Mouse (Mus musculus) spleen, adult 2 months (tissue): ENCODE results near the gene Adcy10. TPM values are rescaled to one million over a fixed set of nuclear protein-coding genes. Genes with fewer than 3 reads are reported as not detected.

Experiments
- DNase-seq, 2 experiments: peaks; one replicate each; pipeline versions ENCODE4 v3.0.0 to v3.0.0-alpha.2; 2012 to 2021; ENCODE audit warnings: low spot score in 2 of 2, low read depth in 1 of 2
- H3K27ac ChIP-seq: fragments of 200-500 bp; 2 replicates; pipeline ENCODE4 v1.5.1; 2012; ENCODE audit warnings: low read length, inconsistent platforms; ENCODE audit not compliant: insufficient read depth
- H3K27me3 ChIP-seq: fragments of 200-500 bp; 2 replicates; pipeline ENCODE4 v1.6.1; 2012; ENCODE audit warnings: mild to moderate bottlenecking, moderate library complexity, low read length, inconsistent platforms; ENCODE audit not compliant: control insufficient read depth, insufficient read depth
- H3K36me3 ChIP-seq: fragments of 200-500 bp; 2 replicates; pipeline ENCODE4 v1.6.1; 2012; ENCODE audit warnings: mild to moderate bottlenecking, low read length, inconsistent platforms; ENCODE audit not compliant: control insufficient read depth, insufficient read depth
- H3K4me1 ChIP-seq: fragments of 200-500 bp; 2 replicates; pipeline ENCODE4 v1.6.1; 2011; ENCODE audit warnings: inconsistent platforms; ENCODE audit not compliant: control insufficient read depth, insufficient read depth, insufficient read length
- H3K4me3 ChIP-seq: fragments of 200-500 bp; 2 replicates; pipeline ENCODE4 v1.5.1; 2011; ENCODE audit warnings: mild to moderate bottlenecking, inconsistent platforms; ENCODE audit not compliant: insufficient read depth, insufficient read length; ENCODE audit errors: extremely low read depth
- CTCF ChIP-seq: fragments of 200-500 bp; IDR thresholded peaks from 2 replicates; pipeline ENCODE4 v1.5.1; 2011; ENCODE audit warnings: mild to moderate bottlenecking, inconsistent platforms; ENCODE audit not compliant: insufficient read depth, insufficient read length, insufficient replicate concordance; ENCODE audit errors: extremely low read depth
- POLR2A ChIP-seq: fragments of 200-500 bp; IDR thresholded peaks from 2 replicates; pipeline ENCODE4 v1.6.1; 2011; ENCODE audit warnings: low read depth, low read length, inconsistent platforms
- WGBS: fragments of 180-500 bp; shearing (Covaris S2); methylation state at CpG from one replicate; pipeline ENCODE4 v1.1.7; 2018; 5-methylcytosine and 5-hydroxymethylcytosine counted together
- polyA plus RNA-seq: library from polyadenylated mRNA; depleted of rRNA; stranded (reverse); fragments of >200 nt; gene quantifications from 2 replicates; pipeline ENCODE4 v1.2.3, GENCODE M21; 2012

The Adcy10 gene
- polyA plus RNA-seq, 1 experiment: 0.06 TPM

DNA sequence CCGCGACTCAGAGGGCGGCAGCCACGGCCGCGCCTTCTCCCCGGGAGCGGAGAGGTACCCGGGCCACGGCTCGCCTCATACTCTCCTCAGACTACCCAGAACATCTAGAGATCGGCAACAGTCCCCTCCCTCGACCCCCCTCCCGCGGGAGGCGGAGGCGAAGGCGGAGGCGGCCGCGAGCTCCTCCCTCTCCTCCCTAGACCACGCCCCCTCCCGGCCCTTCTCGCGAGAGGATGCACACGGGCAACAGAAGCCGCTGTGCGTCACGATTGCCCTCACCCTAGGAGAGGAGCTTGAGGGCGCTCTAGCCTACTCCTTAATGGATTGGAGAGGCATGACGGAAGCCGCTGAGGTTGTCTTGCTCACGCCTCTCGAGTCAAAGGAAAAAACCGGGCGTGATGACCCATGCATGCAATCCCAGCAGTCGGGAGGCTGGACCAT lies 24.6 kb upstream of the Adcy10 start, which contains the start of the genes Dcaf6 and Mpc2:
Dcaf6 (minus strand) TSS at position 116 of the 441 bp plus-strand sequence.
Mpc2 (plus strand) TSS at position 278 of the 441 bp plus-strand sequence.
- H3K27ac ChIP-seq: peak within 1 kb of the TSS; percentile 99
- DNase-seq: peak; percentile 96 to 100
- WGBS: under 1% methylated on average over 37 of the region's 37 CpGs
- no peaks in the 10 kb centered on the region for H3K36me3 ChIP-seq
- no peaks in the 10 kb centered on the region for H3K27me3 ChIP-seq
- H3K4me1 ChIP-seq: no peaks in the 10 kb centered on the region
- TF ChIP-seq POLR2A (peak; percentile 61), CTCF (no peak)
- peak within 1 kb of the TSS; percentile 84 for H3K4me3 ChIP-seq

- Histone ChIP-seq H3K27me3 (no peaks in the 10 kb centered on the region), H3K4me3 (peak overlapping the region; percentile 84), H3K4me1 (no peaks in the 10 kb centered on the region), H3K27ac (peak overlapping the region; percentile 99), H3K36me3 (no peaks in the 10 kb centered on the region)
- TF ChIP-seq CTCF: peak; percentile 30; the same call in 1 of the 2 replicates
- TF ChIP-seq POLR2A: peak; percentile 98
- peak; percentile 99 to 100 for DNase-seq
- under 1% methylated on average over 40 of the region's 41 CpGs for WGBS
Observed at GRCm38 (mm10) chr1:165460801-165461377, 24.1 kb upstream of the Adcy10 start.

DNA sequence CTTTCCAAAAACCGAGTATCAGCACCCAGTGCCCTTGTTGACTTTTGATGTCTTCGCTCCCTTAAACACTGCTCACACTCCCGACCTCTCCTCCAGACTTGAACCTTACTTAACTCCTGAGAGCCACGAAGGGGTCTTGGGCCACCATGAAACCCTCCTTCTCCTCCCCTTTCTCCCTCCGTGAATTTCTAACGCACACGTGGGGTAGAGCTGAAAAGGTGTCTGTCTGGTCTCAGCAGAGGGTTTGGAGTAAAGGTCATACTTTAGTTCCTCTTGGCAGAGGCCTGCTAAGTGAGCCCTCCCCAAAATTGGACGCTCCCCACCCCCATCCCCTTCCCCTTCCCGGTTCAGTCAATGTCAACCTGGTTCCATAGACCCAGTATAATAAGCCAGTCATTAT lies 23.3 kb upstream of the Adcy10 start:
- Histone ChIP-seq H3K27me3 (no peaks in the 10 kb centered on the region), H3K4me3 (peak overlapping the region; percentile 71), H3K36me3 (no peaks in the 10 kb centered on the region), H3K4me1 (no peaks in the 10 kb centered on the region), H3K27ac (peak overlapping the region; percentile 91)
- no peak for TF ChIP-seq CTCF
- TF ChIP-seq POLR2A: no peak
- 3% methylated on average over 9 of the region's 9 CpGs for WGBS
- peak; percentile 4 to 18 for DNase-seq

DNA sequence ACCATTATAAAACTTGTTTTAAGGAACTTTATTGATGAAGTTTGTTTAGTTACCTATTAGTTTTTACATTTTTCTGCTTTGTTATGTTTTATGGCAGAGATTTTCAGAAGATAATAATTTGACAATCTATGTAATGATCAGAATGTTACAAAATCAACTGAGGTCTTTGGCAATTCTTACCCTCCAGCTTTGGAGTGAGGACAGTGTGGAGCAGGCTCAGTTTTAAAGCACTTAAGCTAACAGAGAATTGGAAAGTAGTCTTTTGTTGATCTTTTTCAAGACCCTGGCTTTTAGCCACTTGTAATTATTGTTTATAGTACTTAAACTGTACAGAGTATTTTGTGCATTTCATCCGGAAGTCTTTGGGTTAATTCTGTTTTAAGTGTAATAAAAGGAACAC lies 22.1 kb upstream of the Adcy10 start:
- Histone ChIP-seq H3K36me3 (no peaks in the 10 kb centered on the region), H3K4me3 (no peak overlapping the region), H3K4me1 (no peaks in the 10 kb centered on the region; the same call in 1 of the 2 replicates), H3K27me3 (no peaks in the 10 kb centered on the region), H3K27ac (no peak overlapping the region)
- 88% methylated on average over 1 of the region's 1 CpGs for WGBS
- TF ChIP-seq POLR2A: no peak
- TF ChIP-seq CTCF: no peak
- DNase-seq: no peak

DNA sequence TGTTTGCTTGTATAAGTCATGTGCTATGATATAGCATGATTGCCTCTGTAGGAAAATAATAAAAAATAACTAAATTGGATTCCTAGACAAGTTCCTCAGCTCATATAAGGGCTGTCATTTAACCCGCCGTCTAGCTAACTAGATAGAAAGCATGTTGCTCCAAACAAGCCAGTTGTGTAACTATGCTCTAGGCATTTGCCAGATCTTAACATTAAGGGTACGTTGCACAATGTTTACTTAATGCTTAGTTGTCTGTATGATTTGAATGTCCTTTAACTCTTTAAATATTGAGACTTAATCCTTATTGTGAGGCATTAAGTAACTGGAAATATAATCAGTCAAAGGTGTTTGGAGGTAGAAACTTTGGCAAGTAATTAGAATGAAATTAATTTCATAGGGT lies 20.4 kb upstream of the Adcy10 start:
- DNase-seq: no peak
- Histone ChIP-seq H3K27me3 (no peaks in the 10 kb centered on the region), H3K4me3 (no peak overlapping the region), H3K4me1 (no peaks in the 10 kb centered on the region; the same call in 1 of the 2 replicates), H3K36me3 (no peaks in the 10 kb centered on the region), H3K27ac (no peak overlapping the region)
- TF ChIP-seq CTCF: no peak
- no peak for TF ChIP-seq POLR2A
- 91% methylated on average over 3 of the region's 3 CpGs for WGBS

- TF ChIP-seq POLR2A (no peak), CTCF (no peak)
- DNase-seq: no peak
- H3K4me1 ChIP-seq: peaks cover 4% of the 10 kb centered on the region
- no peak overlapping the region for H3K4me3 ChIP-seq
- no peak overlapping the region for H3K27ac ChIP-seq
- no peaks in the 10 kb centered on the region for H3K27me3 ChIP-seq
- H3K36me3 ChIP-seq: no peaks in the 10 kb centered on the region
Observed at GRCm38 (mm10) chr1:165468971-165469370, 16.0 kb upstream of the Adcy10 start.

GRCm38 (mm10) chr1:165469717-165470116 lies 15.3 kb upstream of the Adcy10 start:
- TF ChIP-seq POLR2A (no peak), CTCF (no peak)
- no peaks in the 10 kb centered on the region for H3K36me3 ChIP-seq
- DNase-seq: no peak
- no peak overlapping the region for H3K4me3 ChIP-seq
- no peaks in the 10 kb centered on the region for H3K27me3 ChIP-seq
- H3K4me1 ChIP-seq: peaks cover 4% of the 10 kb centered on the region
- H3K27ac ChIP-seq: no peak overlapping the region
